Mouse (Mus musculus): Measurements from ENCODE around the gene Folr1.

Folr1 gene

GRCm38 (mm10) chr7:101870629-101871028 lies at the start of gene Folr1:
Folr1 (minus strand) TSS chr7:101870788.
- DNase-seq (ENCODE audit: low spot score): no peak

GRCm38 (mm10) chr7:101918071-101918470 lies 47.5 kb upstream of the Folr1 start:
- no peak for DNase-seq (ENCODE audit: low spot score)

GRCm38 (mm10) chr7:101911982-101912381 lies 41.4 kb upstream of the Folr1 start:
- no peak for DNase-seq (ENCODE audit: low spot score)

GRCm38 (mm10) chr7:101910138-101910537 lies 39.5 kb upstream of the Folr1 start:
- no peak for DNase-seq (ENCODE audit: low spot score)

GRCm38 (mm10) chr7:101908367-101908766 lies 37.8 kb upstream of the Folr1 start:
- DNase-seq (ENCODE audit: low spot score): no peak

GRCm38 (mm10) chr7:101906696-101907095 lies 36.1 kb upstream of the Folr1 start:
- no peak for DNase-seq (ENCODE audit: low spot score)

- no peak for DNase-seq (ENCODE audit: low spot score)
Measured at GRCm38 (mm10) chr7:101906287-101906681, 35.7 kb upstream of the Folr1 start, which contains the start of gene Tomt. Tomt (minus strand) TSS chr7:101906359.

- peak; percentile 98 for DNase-seq (ENCODE audit: low spot score)
Measured at GRCm38 (mm10) chr7:101905561-101906286, 35.1 kb upstream of the Folr1 start, which contains the start of gene Lamtor1. Lamtor1 (plus strand) TSS chr7:101905904.

GRCm38 (mm10) chr7:101902846-101903245 lies 32.3 kb upstream of the Folr1 start:
- no peak for DNase-seq (ENCODE audit: low spot score)

- no peak for DNase-seq (ENCODE audit: low spot score)
Measured at GRCm38 (mm10) chr7:101901969-101902368, 31.4 kb upstream of the Folr1 start.

GRCm38 (mm10) chr7:101900331-101901097 lies 29.9 kb upstream of the Folr1 start:
- DNase-seq (ENCODE audit: low spot score): no peak

- DNase-seq (ENCODE audit: low spot score): peak; percentile 98
Measured at GRCm38 (mm10) chr7:101896104-101897066, 25.8 kb upstream of the Folr1 start.

GRCm38 (mm10) chr7:101895695-101896094 lies 25.1 kb upstream of the Folr1 start:
- DNase-seq (ENCODE audit: low spot score): no peak

GRCm38 (mm10) chr7:101888460-101888859 lies 17.9 kb upstream of the Folr1 start:
- DNase-seq (ENCODE audit: low spot score): no peak

GRCm38 (mm10) chr7:101886274-101886673 lies 15.7 kb upstream of the Folr1 start:
- no peak for DNase-seq (ENCODE audit: low spot score)

- no peak for DNase-seq (ENCODE audit: low spot score)
Measured at GRCm38 (mm10) chr7:101884160-101884559, 13.6 kb upstream of the Folr1 start.

- DNase-seq (ENCODE audit: low spot score): no peak
Measured at GRCm38 (mm10) chr7:101882413-101883154, 12.0 kb upstream of the Folr1 start.

GRCm38 (mm10) chr7:101880855-101881254 lies 10.3 kb upstream of the Folr1 start:
- DNase-seq (ENCODE audit: low spot score): no peak

- DNase-seq (ENCODE audit: low spot score): no peak
Measured at GRCm38 (mm10) chr7:101875978-101876377, 5.4 kb upstream of the Folr1 start.

- DNase-seq (ENCODE audit: low spot score): no peak
Measured at GRCm38 (mm10) chr7:101871296-101871695, 708 bp upstream of the Folr1 start.

- DNase-seq (ENCODE audit: low spot score): no peak
Measured at GRCm38 (mm10) chr7:101869163-101869500, 1.5 kb downstream of the Folr1 start.

Measured in layer of hippocampus, adult 9-10 months (tissue).